Mouse (Mus musculus) erythroblast, embryonic 14.5 days (primary cell): ENCODE data around the gene Haao. TPM values are rescaled to one million over a fixed set of nuclear protein-coding genes. Genes with fewer than 3 reads are reported as not detected.

Experiments used
- H3K27me3 ChIP-seq: 2 replicates; pipeline ENCODE4 v1.6.1; 2012; ENCODE audit warnings: inconsistent platforms; ENCODE audit not compliant: control insufficient read depth
- H3K36me3 ChIP-seq: 2 replicates; pipeline ENCODE4 v1.6.1; 2012; ENCODE audit warnings: mild to moderate bottlenecking, inconsistent platforms; ENCODE audit not compliant: control insufficient read depth
- H3K4me1 ChIP-seq: 2 replicates; pipeline ENCODE4 v1.6.1; 2012; ENCODE audit warnings: inconsistent platforms; ENCODE audit not compliant: control insufficient read depth
- H3K4me3 ChIP-seq: replicated peaks from 2 replicates; pipeline ENCODE3; 2012; ENCODE audit warnings: moderate library complexity, mild to moderate bottlenecking, inconsistent platforms
- H3K9me3 ChIP-seq: 2 replicates; pipeline ENCODE4 v1.6.1; 2012; ENCODE audit warnings: low read length, inconsistent platforms, mixed read lengths; ENCODE audit not compliant: control insufficient read depth
- GATA1 ChIP-seq: IDR thresholded peaks from 2 replicates; pipeline ENCODE4 v1.6.1; 2012; ENCODE audit warnings: low read length, inconsistent platforms, mixed read lengths
- TAL1 ChIP-seq: IDR thresholded peaks from 3 replicates; pipeline ENCODE4 v1.6.1; 2012; ENCODE audit warnings: low read length, inconsistent platforms, mixed read lengths
- polyA plus RNA-seq: library from polyadenylated mRNA; stranded (reverse); fragments of >175 nt; gene quantifications from 2 replicates; pipeline ENCODE4 v1.2.3, GENCODE M21; 2012

Gene Haao
- polyA plus RNA-seq, 1 experiment: not detected

- Histone ChIP-seq H3K4me1 (no peaks in the 10 kb centered on the region), H3K9me3 (no peaks in the 10 kb centered on the region), H3K4me3 (no peak overlapping the region), H3K27me3 (no peaks in the 10 kb centered on the region), H3K36me3 (peaks cover 79% of the 10 kb centered on the region)
- no peak for TF ChIP-seq TAL1
Measured at GRCm38 (mm10) chr17:83790158-83790557, 57.6 kb downstream of the Haao start.

- peaks cover under 1% of the 10 kb centered on the region for H3K4me1 ChIP-seq
- no peak for TF ChIP-seq TAL1
- TF ChIP-seq GATA1: no peak
- no peaks in the 10 kb centered on the region for H3K9me3 ChIP-seq
- H3K4me3 ChIP-seq: no peak overlapping the region
- H3K27me3 ChIP-seq: no peaks in the 10 kb centered on the region
- H3K36me3 ChIP-seq: peaks cover 88% of the 10 kb centered on the region
Measured at GRCm38 (mm10) chr17:83786418-83786817, 61.3 kb downstream of the Haao start.

- Histone ChIP-seq H3K36me3 (peaks cover 79% of the 10 kb centered on the region), H3K4me3 (no peak overlapping the region), H3K4me1 (peaks cover 31% of the 10 kb centered on the region), H3K9me3 (no peaks in the 10 kb centered on the region), H3K27me3 (no peaks in the 10 kb centered on the region)
- no peak for TF ChIP-seq GATA1
- no peak for TF ChIP-seq TAL1
Measured at GRCm38 (mm10) chr17:83782740-83783139, 65.0 kb downstream of the Haao start.

Other genes starting within 250 kb of the Haao start
- gene Kcng3, start 216.1 kb downstream of the Haao start, polyA plus RNA-seq: 0.01 TPM in 1 of 2 replicates, not detected in the other
- 12.9 and 13.5 TPM in 2 replicates for gene Mta3, start 141.8 kb downstream of the Haao start, polyA plus RNA-seq